Mouse (Mus musculus) lung, embryonic 16.5 days (tissue): ENCODE measurements around the gene Lsm7. TPM values are rescaled to one million over a fixed set of nuclear protein-coding genes. Genes with fewer than 3 reads are reported as not detected.

ENCODE experiments used
- ATAC-seq: fragments of 200-750 bp; cut with Nextera tagmentation; 2 replicates; pipeline ENCODE4 v1.8.0; 2017; ENCODE audit warnings: low read depth, mild to moderate bottlenecking, moderate library complexity
- H3K27ac ChIP-seq: fragments of 300-500 bp; sonication (generic); 2 replicates; pipeline ENCODE4 v1.5.1; 2014; ENCODE audit warnings: mild to moderate bottlenecking, control low read depth, low read length
- H3K27me3 ChIP-seq: fragments of 300-500 bp; sonication (generic); 2 replicates; pipeline ENCODE4 v1.6.1; 2014; ENCODE audit warnings: low read depth, low read length, mixed read lengths; ENCODE audit not compliant: control insufficient read depth, insufficient read depth
- H3K36me3 ChIP-seq: fragments of 300-500 bp; sonication (generic); 2 replicates; pipeline ENCODE4 v1.6.1; 2014; ENCODE audit warnings: low read length; ENCODE audit not compliant: control insufficient read depth, insufficient read depth
- H3K4me1 ChIP-seq: fragments of 300-500 bp; sonication (generic); replicated peaks from 2 replicates; pipeline ENCODE4 v1.6.1; 2014; ENCODE audit warnings: low read length, mixed read lengths; ENCODE audit not compliant: control insufficient read depth, insufficient read depth
- H3K4me2 ChIP-seq: fragments of 300-500 bp; sonication (generic); 2 replicates; pipeline ENCODE4 v1.6.1; 2014; ENCODE audit warnings: low read depth, low read length, control low read depth
- H3K4me3 ChIP-seq: fragments of 300-500 bp; sonication (generic); 2 replicates; pipeline ENCODE4 v1.5.1; 2014; ENCODE audit warnings: mild to moderate bottlenecking, low read length, control low read depth
- H3K9ac ChIP-seq: fragments of 300-500 bp; sonication (generic); 2 replicates; pipeline ENCODE4 v1.6.1; 2014; ENCODE audit warnings: low read length, control low read depth
- H3K9me3 ChIP-seq: fragments of 300-500 bp; sonication (generic); 2 replicates; pipeline ENCODE4 v1.6.1; 2016; ENCODE audit warnings: low read length; ENCODE audit not compliant: control insufficient read depth
- WGBS: fragments of 180-500 bp; shearing (Covaris S2); extraction: QIAGEN DNeasy Blood & Tissue Kit; methylation state at CpG from one replicate; pipeline ENCODE4 v1.1.7; 2014; 5-methylcytosine and 5-hydroxymethylcytosine counted together
- polyA plus RNA-seq: library from polyadenylated mRNA; unstranded; fragments of >200 nt; fragmentation: Nextera tagmentation; extraction: Ambion mirVana; gene quantifications from 2 replicates; pipeline ENCODE4 v1.2.1, GENCODE M21; 2015

Gene Lsm7
- polyA plus RNA-seq, 1 experiment from 2014 or later, result 234 TPM

DNA sequence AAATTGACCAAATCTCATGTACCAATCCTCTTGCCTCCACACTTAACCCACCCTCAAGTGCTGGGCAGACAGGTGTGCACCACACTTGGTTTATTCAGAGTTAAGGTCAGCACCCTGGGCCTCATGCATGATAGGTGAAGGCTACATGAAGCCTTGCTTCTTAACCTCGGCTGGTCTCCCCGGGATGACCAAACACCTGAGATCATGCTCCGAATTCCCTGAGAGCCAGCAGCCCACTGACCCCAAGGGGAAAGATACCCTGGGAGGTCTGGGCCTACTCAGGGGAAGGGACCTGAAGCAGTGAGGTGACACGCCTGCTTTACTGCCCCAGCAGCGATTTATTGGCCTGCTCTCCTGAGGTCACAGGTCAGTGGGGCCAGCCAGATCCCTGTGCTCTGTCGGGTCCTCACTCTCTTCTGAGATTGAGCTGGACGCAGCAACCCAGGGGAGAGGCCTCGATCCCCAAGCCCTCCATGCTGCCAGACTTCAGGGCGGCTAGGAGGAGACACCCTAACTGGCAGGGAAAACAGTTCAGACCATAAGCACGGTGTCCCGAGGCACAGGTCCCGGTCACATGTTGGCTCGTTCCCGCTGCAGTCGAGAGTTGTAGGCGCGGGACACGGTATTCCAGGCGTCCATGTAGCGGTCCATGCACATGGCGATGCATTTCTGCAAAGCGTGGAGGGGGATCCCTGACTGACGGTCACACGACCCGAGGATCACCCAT lies 44.7 kb upstream of the Lsm7 start:
- WGBS, result 12% methylated on average over 25 of the region's 25 CpGs
- Histone ChIP-seq H3K27me3 (no peaks in the 10 kb centered on the region), H3K4me1 (peaks cover 8% of the 10 kb centered on the region), H3K4me2 (peak overlapping the region; percentile 92), H3K9me3 (no peaks in the 10 kb centered on the region), H3K4me3 (peak overlapping the region; percentile 93), H3K9ac (peak overlapping the region; percentile 86), H3K27ac (no peak overlapping the region; the same call in 1 of the 2 replicates), H3K36me3 (peaks cover 16% of the 10 kb centered on the region)
- no peak for ATAC-seq

DNA sequence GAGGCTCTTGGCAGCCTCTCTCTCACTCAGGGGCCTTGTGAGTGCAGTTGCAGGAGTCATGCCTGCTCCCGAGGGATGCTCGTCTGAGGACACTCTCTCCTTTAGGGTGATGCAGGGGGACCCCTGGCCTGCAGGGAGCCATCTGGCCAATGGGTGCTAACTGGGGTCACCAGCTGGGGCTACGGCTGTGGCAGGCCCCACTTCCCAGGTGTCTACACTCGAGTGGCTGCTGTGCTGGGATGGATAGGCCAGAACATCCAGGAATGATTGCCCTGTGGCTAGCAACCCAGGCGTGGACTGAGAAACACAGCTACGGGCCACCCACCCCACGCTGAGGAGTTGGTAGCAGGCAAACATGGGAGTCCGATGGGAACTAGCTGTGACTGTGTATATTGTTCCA lies 44.1 kb upstream of the Lsm7 start:
- H3K4me3 ChIP-seq, result no peak overlapping the region
- peaks cover 11% of the 10 kb centered on the region for H3K36me3 ChIP-seq
- no peak overlapping the region for H3K27ac ChIP-seq
- 79% methylated on average over 8 of the region's 8 CpGs for WGBS
- no peak for ATAC-seq
- H3K4me2 ChIP-seq, result no peak overlapping the region
- no peak overlapping the region for H3K9ac ChIP-seq
- peaks cover 8% of the 10 kb centered on the region for H3K4me1 ChIP-seq
- H3K27me3 ChIP-seq, result no peaks in the 10 kb centered on the region
- H3K9me3 ChIP-seq, result no peaks in the 10 kb centered on the region

DNA sequence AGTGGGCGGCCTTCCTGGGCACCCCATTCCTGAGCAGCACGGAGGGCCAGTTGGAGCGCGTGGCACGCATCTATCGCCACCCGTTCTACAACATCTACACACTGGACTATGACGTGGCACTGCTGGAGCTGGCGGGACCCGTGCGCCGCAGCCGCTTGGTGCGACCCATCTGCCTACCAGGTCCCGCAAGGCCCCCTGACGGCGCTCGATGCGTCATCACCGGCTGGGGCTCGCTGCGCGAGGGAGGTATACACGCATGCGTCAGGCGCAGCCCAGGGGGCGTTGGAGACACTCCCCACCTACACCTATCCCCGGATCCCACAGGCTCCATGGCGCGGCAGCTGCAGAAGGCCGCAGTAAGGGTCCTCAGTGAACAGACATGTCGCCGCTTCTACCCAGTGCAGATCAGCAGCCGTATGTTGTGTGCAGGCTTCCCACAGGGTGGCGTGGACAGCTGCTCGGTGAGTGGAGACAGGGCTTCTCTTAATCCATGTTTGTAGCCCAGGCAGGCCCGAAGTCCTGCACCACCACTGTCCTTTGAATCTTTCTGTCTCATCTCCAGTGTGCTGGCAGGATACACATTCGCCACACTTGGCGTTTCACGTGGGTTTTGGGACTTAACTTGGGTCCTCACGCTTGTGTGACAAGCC lies 43.0 kb upstream of the Lsm7 start:
- Histone ChIP-seq H3K4me2 (no peak overlapping the region), H3K27ac (no peak overlapping the region), H3K9me3 (no peaks in the 10 kb centered on the region), H3K36me3 (peaks cover 6% of the 10 kb centered on the region; the same call in 1 of the 2 replicates), H3K27me3 (no peaks in the 10 kb centered on the region), H3K4me1 (peaks cover 8% of the 10 kb centered on the region), H3K9ac (peak overlapping the region; percentile 34; the same call in 1 of the 2 replicates), H3K4me3 (no peak overlapping the region)
- no peak for ATAC-seq
- 33% methylated on average over 41 of the region's 41 CpGs for WGBS

DNA sequence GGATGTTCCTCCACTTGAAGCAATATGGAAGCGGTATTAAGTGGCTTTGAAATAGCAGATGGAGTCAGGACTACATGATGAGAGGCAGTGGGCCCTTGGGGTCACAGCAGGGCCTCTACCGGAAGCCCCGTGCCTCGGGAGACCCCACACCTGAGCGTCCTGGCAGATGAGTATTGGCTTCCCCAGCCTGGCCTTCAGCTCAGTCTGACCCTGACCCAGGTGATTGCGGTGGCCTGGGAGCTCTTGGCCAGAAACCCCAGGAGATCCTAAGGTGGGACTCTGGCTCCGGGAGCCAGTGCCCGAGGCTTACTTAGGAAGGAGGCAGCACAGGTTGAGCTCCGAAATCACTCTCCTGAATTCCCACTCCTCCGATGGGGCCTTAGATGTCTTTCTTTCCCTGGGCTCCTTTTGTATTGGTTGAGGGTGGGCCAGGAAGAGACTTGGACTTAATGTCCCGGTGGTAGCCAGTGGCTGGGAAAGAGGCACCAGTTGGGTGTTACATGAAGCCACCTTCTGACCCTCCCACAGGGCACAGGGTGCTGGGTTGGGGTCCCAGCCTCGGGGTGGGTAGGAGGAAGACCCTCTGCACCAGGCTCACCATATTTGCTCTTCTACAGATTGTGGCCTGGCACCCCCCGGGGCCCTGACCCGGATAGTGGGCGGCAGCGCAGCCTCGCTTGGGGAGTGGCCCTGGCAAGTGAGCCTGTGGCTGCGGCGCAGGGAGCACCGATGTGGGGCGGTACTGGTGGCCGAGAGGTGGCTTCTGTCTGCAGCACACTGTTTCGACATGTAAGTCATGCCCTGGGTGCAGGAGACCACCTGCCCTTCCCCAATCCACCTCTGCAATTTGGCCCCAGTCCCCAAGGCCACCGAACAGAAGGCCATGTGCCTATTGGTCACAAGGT lies 41.8 kb upstream of the Lsm7 start:
- Histone ChIP-seq H3K9me3 (no peaks in the 10 kb centered on the region), H3K4me2 (no peak overlapping the region), H3K4me3 (no peak overlapping the region), H3K9ac (no peak overlapping the region), H3K27me3 (no peaks in the 10 kb centered on the region), H3K36me3 (no peaks in the 10 kb centered on the region), H3K27ac (no peak overlapping the region), H3K4me1 (peaks cover 8% of the 10 kb centered on the region)
- ATAC-seq, result no peak
- WGBS, result 66% methylated on average over 24 of the region's 24 CpGs

DNA sequence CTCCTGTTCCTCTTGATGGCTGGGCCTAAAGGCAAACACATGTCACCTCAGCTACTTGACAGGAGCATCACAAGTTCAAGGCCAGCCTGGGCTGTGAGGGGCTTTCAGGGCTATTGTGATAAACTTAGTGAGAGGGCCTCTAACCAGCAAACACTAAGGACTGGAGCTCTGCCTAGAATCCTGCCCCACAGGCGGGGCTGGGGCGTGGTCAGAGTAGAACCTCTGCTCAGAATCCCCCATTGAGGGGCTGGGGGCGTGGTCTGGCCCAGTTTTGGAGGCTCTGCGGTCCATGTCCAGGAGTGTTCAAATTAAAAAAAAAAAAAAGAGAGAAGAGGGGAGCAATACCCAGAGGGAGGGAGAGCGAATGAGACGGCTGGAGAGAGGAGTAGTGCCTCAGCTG lies 40.7 kb upstream of the Lsm7 start:
- Histone ChIP-seq H3K9me3 (no peaks in the 10 kb centered on the region), H3K4me3 (no peak overlapping the region), H3K36me3 (no peaks in the 10 kb centered on the region), H3K9ac (no peak overlapping the region), H3K4me2 (no peak overlapping the region), H3K4me1 (peaks cover 8% of the 10 kb centered on the region), H3K27ac (no peak overlapping the region), H3K27me3 (no peaks in the 10 kb centered on the region)
- 65% methylated on average over 6 of the region's 6 CpGs for WGBS
- ATAC-seq, result no peak

DNA sequence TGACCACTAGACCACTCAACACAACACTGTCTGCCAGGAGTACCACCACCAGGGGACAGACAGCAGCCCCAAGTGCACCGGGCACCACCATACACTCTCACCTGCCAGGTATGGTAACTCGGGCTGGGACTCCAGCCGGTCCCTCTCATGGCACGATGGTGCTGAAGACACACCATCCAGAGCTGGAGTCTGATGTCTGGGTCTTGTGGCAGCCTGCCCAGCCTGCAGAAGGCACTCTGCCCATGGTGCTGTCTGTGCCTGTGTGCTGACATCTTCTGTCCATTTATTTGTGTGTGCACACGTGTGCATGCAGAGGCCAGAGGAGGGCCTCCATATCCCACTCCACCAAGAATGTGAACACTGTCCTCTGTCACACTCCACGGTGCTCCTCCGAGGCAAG lies 40.1 kb upstream of the Lsm7 start:
- Histone ChIP-seq H3K4me2 (no peak overlapping the region), H3K9ac (no peak overlapping the region), H3K4me3 (no peak overlapping the region), H3K27me3 (peaks cover 2% of the 10 kb centered on the region; the same call in 1 of the 2 replicates), H3K36me3 (no peaks in the 10 kb centered on the region), H3K4me1 (peaks cover 8% of the 10 kb centered on the region), H3K9me3 (no peaks in the 10 kb centered on the region), H3K27ac (no peak overlapping the region)
- WGBS, result 79% methylated on average over 7 of the region's 7 CpGs
- no peak for ATAC-seq

DNA sequence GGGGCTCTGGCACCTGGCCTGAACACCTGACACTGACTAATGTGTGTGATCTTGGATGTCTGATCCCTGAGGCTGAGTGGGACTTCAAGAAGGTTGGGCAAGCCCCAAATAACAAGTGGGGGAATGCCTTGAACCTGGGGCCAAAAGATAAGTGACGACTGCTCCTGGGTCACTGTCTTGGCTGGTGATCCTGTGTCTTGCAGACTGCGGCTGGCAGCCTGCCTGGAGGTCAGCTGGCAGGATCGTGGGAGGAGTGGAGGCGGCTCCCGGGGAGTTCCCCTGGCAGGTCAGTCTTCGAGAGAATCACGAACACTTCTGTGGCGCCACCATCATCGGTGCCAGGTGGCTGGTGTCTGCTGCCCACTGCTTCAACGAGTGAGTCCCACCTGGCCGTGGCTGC lies 32.2 kb upstream of the Lsm7 start:
- Histone ChIP-seq H3K36me3 (no peaks in the 10 kb centered on the region), H3K27me3 (peaks cover 11% of the 10 kb centered on the region), H3K4me1 (no peaks in the 10 kb centered on the region), H3K9ac (no peak overlapping the region), H3K4me3 (no peak overlapping the region), H3K27ac (no peak overlapping the region), H3K4me2 (no peak overlapping the region), H3K9me3 (no peaks in the 10 kb centered on the region)
- 35% methylated on average over 11 of the region's 11 CpGs for WGBS
- peak; percentile 23; the same call in 1 of the 2 replicates for ATAC-seq

DNA sequence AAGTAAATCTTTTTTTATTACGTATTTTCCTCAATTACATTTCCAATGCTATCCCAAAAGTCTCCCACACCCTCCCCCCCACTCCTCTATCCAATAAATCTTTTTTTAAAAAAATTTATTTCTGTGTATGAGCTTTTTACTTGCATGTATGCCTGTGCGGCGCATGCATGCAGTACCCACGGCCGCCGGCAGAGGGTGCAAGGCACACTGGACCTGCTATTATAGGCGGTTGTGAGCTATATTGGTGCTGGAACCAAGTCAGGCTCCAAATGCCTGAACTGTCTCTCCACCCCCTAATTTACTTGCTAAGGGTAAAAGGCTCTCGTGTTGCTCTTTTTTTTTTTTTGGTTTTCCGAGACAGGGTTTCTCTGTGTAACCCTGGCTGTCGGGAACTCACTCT lies 26.3 kb upstream of the Lsm7 start:
- ATAC-seq, result no peak
- H3K4me3 ChIP-seq, result no peak overlapping the region
- 26% methylated on average over 10 of the region's 10 CpGs for WGBS
- no peak overlapping the region for H3K27ac ChIP-seq
- no peaks in the 10 kb centered on the region for H3K9me3 ChIP-seq
- no peaks in the 10 kb centered on the region for H3K27me3 ChIP-seq
- H3K4me2 ChIP-seq, result no peak overlapping the region
- H3K9ac ChIP-seq, result no peak overlapping the region
- H3K36me3 ChIP-seq, result no peaks in the 10 kb centered on the region
- no peaks in the 10 kb centered on the region for H3K4me1 ChIP-seq

DNA sequence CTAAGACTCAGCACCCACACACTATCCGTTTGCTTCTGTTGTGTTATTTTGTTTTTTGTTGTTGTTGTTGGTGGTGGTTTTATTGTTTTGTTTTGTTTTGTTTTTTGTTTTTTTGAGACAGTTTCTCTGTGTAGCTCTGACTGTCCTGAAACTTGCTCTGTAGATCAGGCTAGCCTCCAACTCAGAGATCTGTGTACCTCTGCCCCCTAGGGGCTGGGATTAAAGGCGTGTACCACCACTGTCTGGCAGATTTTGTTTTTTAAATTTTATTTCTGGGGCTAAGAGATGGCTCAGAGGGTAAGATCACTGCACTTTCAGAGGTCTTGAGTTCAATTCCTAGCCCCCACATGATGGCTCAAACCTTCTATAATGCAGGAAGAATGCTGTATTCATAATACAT lies 25.9 kb upstream of the Lsm7 start:
- no peak overlapping the region for H3K4me2 ChIP-seq
- WGBS, result 62% methylated on average over 2 of the region's 2 CpGs
- ATAC-seq, result no peak

More for the DNA sequence above, 25.9 kb upstream of the Lsm7 start:
- H3K4me3 ChIP-seq, result no peak overlapping the region
- H3K36me3 ChIP-seq, result no peaks in the 10 kb centered on the region
- H3K4me1 ChIP-seq, result no peaks in the 10 kb centered on the region
- no peaks in the 10 kb centered on the region for H3K27me3 ChIP-seq
- H3K27ac ChIP-seq, result no peak overlapping the region
- H3K9me3 ChIP-seq, result no peaks in the 10 kb centered on the region
- no peak overlapping the region for H3K9ac ChIP-seq
